Mouse (Mus musculus) forebrain, postnatal 0 days (tissue): Measurements from ENCODE around the gene Dnaja4. TPM values are rescaled to one million over a fixed set of nuclear protein-coding genes. Genes with fewer than 3 reads are reported as not detected.

Experiments
- ATAC-seq: fragments of 200-750 bp; cut with Nextera tagmentation; 2 replicates; pipeline ENCODE4 v1.8.0; 2017; ENCODE audit warnings: mild to moderate bottlenecking, moderate library complexity
- DNase-seq: peaks from one replicate; pipeline ENCODE4 v3.0.0-alpha.2; 2015
- H3K27ac ChIP-seq: fragments of 300-500 bp; sonication (generic); 2 replicates; pipeline ENCODE4 v1.5.1; 2014; ENCODE audit warnings: low read depth, mild to moderate bottlenecking, antibody characterized with exemption, low read length, moderate library complexity, mixed read lengths
- H3K27me3 ChIP-seq: fragments of 300-500 bp; sonication (generic); 2 replicates; pipeline ENCODE4 v1.6.1; 2014; ENCODE audit warnings: mild to moderate bottlenecking, low read length, mixed read lengths; ENCODE audit not compliant: insufficient read depth
- H3K36me3 ChIP-seq: fragments of 300-500 bp; sonication (generic); 2 replicates; pipeline ENCODE4 v1.6.1; 2014; ENCODE audit warnings: mild to moderate bottlenecking, moderate library complexity; ENCODE audit not compliant: insufficient read depth
- H3K4me1 ChIP-seq: fragments of 300-500 bp; sonication (generic); 2 replicates; pipeline ENCODE4 v1.6.1; 2014; ENCODE audit warnings: antibody characterized with exemption; ENCODE audit not compliant: insufficient read depth
- H3K4me2 ChIP-seq: fragments of 300-500 bp; sonication (generic); 2 replicates; pipeline ENCODE4 v1.6.1; 2014; ENCODE audit warnings: low read depth, mild to moderate bottlenecking, moderate library complexity
- H3K4me3 ChIP-seq: fragments of 300-500 bp; sonication (generic); 2 replicates; pipeline ENCODE4 v1.5.1; 2014; ENCODE audit warnings: low read depth, low read length, mixed read lengths
- H3K9ac ChIP-seq: fragments of 300-500 bp; sonication (generic); 2 replicates; pipeline ENCODE4 v1.6.1; 2014; ENCODE audit warnings: mild to moderate bottlenecking
- H3K9me3 ChIP-seq: fragments of 300-500 bp; sonication (generic); 2 replicates; pipeline ENCODE4 v1.6.1; 2016; ENCODE audit warnings: low read length
- CTCF ChIP-seq: sonication (generic); IDR thresholded peaks from 2 replicates; pipeline ENCODE4 v1.5.1; 2016; ENCODE audit warnings: antibody characterized with exemption, control low read depth, low read depth
- WGBS: fragments of 180-500 bp; shearing (Covaris S2); extraction: QIAGEN DNeasy Blood & Tissue Kit; methylation state at CpG from one replicate; pipeline ENCODE4 v1.1.7; 2014; 5-methylcytosine and 5-hydroxymethylcytosine counted together
- microRNA-seq, 2 experiments: library from miRNA; unstranded; fragments of <30 nt; microRNA quantifications; one replicate each; pipeline ENCODE4; 2016
- polyA plus RNA-seq: library from polyadenylated mRNA; unstranded; fragments of >200 nt; fragmentation: Nextera tagmentation; extraction: Ambion mirVana; gene quantifications from 2 replicates; pipeline ENCODE4 v1.2.1, GENCODE M21; 2015
- total RNA-seq: library from RNA; depleted of rRNA; stranded (reverse); fragments of >200 nt; gene quantifications from 2 replicates; pipeline ENCODE4 v1.2.3, GENCODE M21; 2014; rRNA removed

Dnaja4 gene
- total and polyA plus RNA-seq, 2 experiments from 2014 or later = 7.2 to 8.9 TPM

GRCm38 (mm10) chr9:54765336-54766085, 66.8 kb downstream of the Dnaja4 start:
- no peak for TF ChIP-seq CTCF
- no peaks in the 10 kb centered on the region; the same call in 1 of the 2 replicates for H3K4me1 ChIP-seq
- H3K4me2 ChIP-seq = peak overlapping the region; percentile 78
- H3K27me3 ChIP-seq = peaks cover 28% of the 10 kb centered on the region
- WGBS = under 1% methylated on average over 41 of the region's 41 CpGs
- no peak overlapping the region for H3K27ac ChIP-seq
- peak overlapping the region; percentile 40 for H3K4me3 ChIP-seq
- ATAC-seq (peak; percentile 50; the same call in 1 of the 2 replicates), DNase-seq (no peak)
- H3K9ac ChIP-seq = peak overlapping the region; percentile 35; the same call in 1 of the 2 replicates
- no peaks in the 10 kb centered on the region for H3K9me3 ChIP-seq
- H3K36me3 ChIP-seq = no peaks in the 10 kb centered on the region

Small RNA genes within 50 kb of the gene (microRNA-seq; reads per million reads assigned to microRNA genes)
- 0 to 0.12 reads per million in 2 experiments for gene Mir5710

Other genes with a start within 250 kb of the Dnaja4 start
- gene Dmxl2, start 197.2 kb upstream of the Dnaja4 start, total RNA-seq = 108 and 129 TPM in 2 replicates
- gene Dmxl2, start 197.2 kb upstream of the Dnaja4 start, polyA plus RNA-seq = 23.6 and 39.7 TPM in 2 replicates
- not detected in 2 replicates for gene Sh2d7, start 159.9 kb upstream of the Dnaja4 start, total RNA-seq
- gene Sh2d7, start 159.9 kb upstream of the Dnaja4 start, polyA plus RNA-seq = 0.05 TPM in 1 of 2 replicates, not detected in the other
- 56.7 and 61.2 TPM in 2 replicates for gene Cib2, start 138.7 kb upstream of the Dnaja4 start, total RNA-seq
- 66.5 and 72.5 TPM in 2 replicates for gene Cib2, start 138.7 kb upstream of the Dnaja4 start, polyA plus RNA-seq
- 94.6 and 100 TPM in 2 replicates for gene Idh3a, start 112.5 kb upstream of the Dnaja4 start, total RNA-seq
- 171 and 183 TPM in 2 replicates for gene Idh3a, start 112.5 kb upstream of the Dnaja4 start, polyA plus RNA-seq
- 45.4 and 52.2 TPM in 2 replicates for gene Acsbg1, start 37.0 kb upstream of the Dnaja4 start, total RNA-seq
- 32.8 and 38.9 TPM in 2 replicates for gene Acsbg1, start 37.0 kb upstream of the Dnaja4 start, polyA plus RNA-seq
- 69.0 and 72.6 TPM in 2 replicates for gene Wdr61, start 35.6 kb downstream of the Dnaja4 start, total RNA-seq
- 93.2 and 109 TPM in 2 replicates for gene Wdr61, start 35.6 kb downstream of the Dnaja4 start, polyA plus RNA-seq
- 28.4 and 74.1 TPM in 2 replicates for gene Crabp1, start 65.9 kb downstream of the Dnaja4 start, total RNA-seq
- gene Crabp1, start 65.9 kb downstream of the Dnaja4 start, polyA plus RNA-seq = 106 and 110 TPM in 2 replicates
- 47.7 and 54.7 TPM in 2 replicates for gene Ireb2, start 164.9 kb downstream of the Dnaja4 start, total RNA-seq
- 12.0 and 18.5 TPM in 2 replicates for gene Ireb2, start 164.9 kb downstream of the Dnaja4 start, polyA plus RNA-seq
- gene Hykk, start 218.4 kb downstream of the Dnaja4 start, total RNA-seq = 0.92 and 1.3 TPM in 2 replicates
- 0.54 and 1.2 TPM in 2 replicates for gene Hykk, start 218.4 kb downstream of the Dnaja4 start, polyA plus RNA-seq